Mouse (Mus musculus) mesoderm, embryonic 11.5 days (tissue): ENCODE results near the gene Usp50.

Experiments used
- DNase-seq: peaks from one replicate; pipeline ENCODE4 v3.0.0-alpha.2; 2012; ENCODE audit warnings: low read depth, low spot score

Gene Usp50

GRCm38 (mm10) chr2:126665984-126666383 lies 117.3 kb downstream of the Usp50 start:
- no peak for DNase-seq

GRCm38 (mm10) chr2:126663481-126663880 lies 119.8 kb downstream of the Usp50 start:
- DNase-seq: peak; percentile 22
